Mouse (Mus musculus) stomach, embryonic 14.5 days (tissue): ENCODE results near the gene Rras. TPM values are rescaled to one million over a fixed set of nuclear protein-coding genes. Genes with fewer than 3 reads are reported as not detected.

Source experiments
- ATAC-seq: fragments of 200-750 bp; cut with Nextera tagmentation; 2 replicates; pipeline ENCODE4 v1.8.0; 2017; ENCODE audit warnings: low read depth, moderate TSS enrichment; ENCODE audit not compliant: insufficient number of reproducible peaks, insufficient read depth, low FRiP score
- H3K27ac ChIP-seq: fragments of 300-500 bp; sonication (generic); 2 replicates; pipeline ENCODE4 v1.5.1; 2014; ENCODE audit warnings: mild to moderate bottlenecking, low read length, moderate library complexity, mixed read lengths
- H3K27me3 ChIP-seq: fragments of 300-500 bp; sonication (generic); 2 replicates; pipeline ENCODE4 v1.6.1; 2014; ENCODE audit warnings: low read length, control low read depth, mixed read lengths; ENCODE audit not compliant: control insufficient read depth, insufficient read depth
- H3K36me3 ChIP-seq: fragments of 300-500 bp; sonication (generic); 2 replicates; pipeline ENCODE4 v1.6.1; 2014; ENCODE audit warnings: mild to moderate bottlenecking, control low read depth, low read length, moderate library complexity, mixed read lengths; ENCODE audit not compliant: control insufficient read depth, insufficient read depth
- H3K4me1 ChIP-seq: fragments of 300-500 bp; sonication (generic); 2 replicates; pipeline ENCODE4 v1.6.1; 2014; ENCODE audit warnings: low read length, control low read depth, mixed read lengths; ENCODE audit not compliant: control insufficient read depth, insufficient read depth
- H3K4me2 ChIP-seq: fragments of 300-500 bp; sonication (generic); replicated peaks from 2 replicates; pipeline ENCODE4 v1.6.1; 2014; ENCODE audit warnings: low read depth, low read length, control low read depth
- H3K4me3 ChIP-seq: fragments of 300-500 bp; sonication (generic); 2 replicates; pipeline ENCODE4 v1.5.1; 2014; ENCODE audit warnings: low read depth, low read length, control low read depth
- H3K9ac ChIP-seq: fragments of 300-500 bp; sonication (generic); replicated peaks from 2 replicates; pipeline ENCODE4 v1.6.1; 2014; ENCODE audit warnings: low read depth, mild to moderate bottlenecking, control low read depth, low read length, moderate library complexity, mixed read lengths
- H3K9me3 ChIP-seq: fragments of 300-500 bp; sonication (generic); 2 replicates; pipeline ENCODE4 v1.6.1; 2016; ENCODE audit warnings: low read depth, low read length, control low read depth; ENCODE audit not compliant: control insufficient read depth
- WGBS: fragments of 180-500 bp; shearing (Covaris S2); extraction: QIAGEN DNeasy Blood & Tissue Kit; methylation state at CpG from one replicate; pipeline ENCODE4 v1.1.7; 2014; 5-methylcytosine and 5-hydroxymethylcytosine counted together
- polyA plus RNA-seq: library from polyadenylated mRNA; unstranded; fragments of >200 nt; fragmentation: Nextera tagmentation; extraction: Ambion mirVana; gene quantifications from 2 replicates; pipeline ENCODE4 v1.2.1, GENCODE M21; 2014

Rras gene
- polyA plus RNA-seq, 1 experiment from 2014 or later, result 75.0 TPM

DNA sequence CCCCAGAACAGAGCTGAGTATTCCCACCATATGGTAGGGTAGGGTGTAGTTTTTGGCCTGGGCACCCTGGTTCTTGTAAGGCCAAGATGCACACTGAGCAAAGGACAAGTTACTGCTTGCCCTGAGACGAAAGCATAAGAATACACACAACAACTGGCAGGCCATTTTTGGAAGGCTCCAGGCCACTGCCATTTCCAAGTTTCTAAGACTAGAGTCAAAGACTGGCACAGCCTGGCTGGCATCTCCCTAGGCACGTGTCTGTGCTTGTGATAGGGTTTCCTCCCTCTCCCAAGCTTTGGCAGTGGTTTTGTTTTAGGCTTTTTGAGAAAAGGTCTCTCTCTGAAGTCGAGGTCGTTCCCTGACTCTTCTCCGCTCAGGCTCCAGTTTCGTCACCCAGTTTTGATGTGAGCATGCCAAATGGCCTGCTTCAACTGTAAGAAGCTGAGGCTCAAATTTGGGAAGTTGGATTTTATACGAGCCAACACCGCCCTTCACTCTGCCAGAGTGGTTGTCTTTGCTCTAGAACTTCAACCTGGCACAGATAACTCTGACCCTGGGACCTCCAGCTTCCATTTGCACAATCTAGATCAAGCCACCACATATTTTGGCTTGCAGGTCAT lies 8.0 kb downstream of the Rras start:
- no peak overlapping the region for H3K4me2 ChIP-seq
- H3K27me3 ChIP-seq, result no peaks in the 10 kb centered on the region
- no peaks in the 10 kb centered on the region for H3K4me1 ChIP-seq
- WGBS, result 70% methylated on average over 8 of the region's 8 CpGs
- no peak overlapping the region for H3K9ac ChIP-seq
- H3K4me3 ChIP-seq, result no peak overlapping the region
- H3K9me3 ChIP-seq, result no peaks in the 10 kb centered on the region
- no peak overlapping the region for H3K27ac ChIP-seq
- peaks cover 41% of the 10 kb centered on the region for H3K36me3 ChIP-seq
- ATAC-seq, result no peak

GRCm38 (mm10) chr7:45026256-45026655 lies 8.5 kb downstream of the Rras start:
- Histone ChIP-seq H3K4me1 (no peaks in the 10 kb centered on the region), H3K27me3 (no peaks in the 10 kb centered on the region), H3K4me3 (no peak overlapping the region), H3K9ac (no peak overlapping the region), H3K4me2 (no peak overlapping the region), H3K36me3 (peaks cover 46% of the 10 kb centered on the region), H3K9me3 (no peaks in the 10 kb centered on the region), H3K27ac (no peak overlapping the region)
- ATAC-seq, result no peak
- WGBS, result 65% methylated on average over 2 of the region's 2 CpGs

GRCm38 (mm10) chr7:45027761-45028160 lies 10.0 kb downstream of the Rras start:
- Histone ChIP-seq H3K9ac (no peak overlapping the region), H3K27ac (no peak overlapping the region), H3K36me3 (peaks cover 59% of the 10 kb centered on the region), H3K4me2 (no peak overlapping the region), H3K27me3 (no peaks in the 10 kb centered on the region), H3K4me3 (no peak overlapping the region), H3K9me3 (no peaks in the 10 kb centered on the region), H3K4me1 (no peaks in the 10 kb centered on the region)
- no peak for ATAC-seq
- 82% methylated on average over 9 of the region's 9 CpGs for WGBS

DNA sequence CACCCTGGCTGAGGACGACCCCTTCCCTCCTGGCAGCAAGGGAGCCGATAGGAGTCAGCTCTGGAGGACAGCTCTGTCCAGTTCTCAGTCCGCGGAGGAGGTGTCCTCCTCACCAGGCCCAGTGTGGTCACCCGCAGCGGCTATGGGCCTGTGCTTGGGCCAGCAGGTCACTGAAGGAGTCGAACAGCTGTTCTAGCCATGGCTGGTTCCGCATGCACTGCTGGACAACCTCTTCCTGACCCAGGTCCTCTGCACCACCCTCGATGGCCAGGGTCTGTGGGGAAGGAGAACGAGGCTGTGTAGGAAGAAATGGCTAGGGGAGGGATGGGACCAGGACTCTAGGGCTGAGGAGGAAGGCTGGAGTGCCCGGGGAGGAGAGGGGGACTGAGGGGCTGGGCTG lies 10.6 kb downstream of the Rras start:
- H3K27me3 ChIP-seq, result no peaks in the 10 kb centered on the region
- H3K9me3 ChIP-seq, result no peaks in the 10 kb centered on the region
- 91% methylated on average over 11 of the region's 11 CpGs for WGBS
- H3K4me1 ChIP-seq, result no peaks in the 10 kb centered on the region
- no peak for ATAC-seq
- no peak overlapping the region for H3K27ac ChIP-seq
- H3K9ac ChIP-seq, result no peak overlapping the region
- H3K4me3 ChIP-seq, result no peak overlapping the region
- H3K4me2 ChIP-seq, result no peak overlapping the region
- H3K36me3 ChIP-seq, result peaks cover 65% of the 10 kb centered on the region

- Histone ChIP-seq H3K4me2 (no peak overlapping the region), H3K9me3 (no peaks in the 10 kb centered on the region), H3K27ac (no peak overlapping the region), H3K36me3 (peaks cover 81% of the 10 kb centered on the region), H3K4me1 (no peaks in the 10 kb centered on the region), H3K4me3 (no peak overlapping the region), H3K9ac (no peak overlapping the region), H3K27me3 (no peaks in the 10 kb centered on the region)
- ATAC-seq, result no peak
- WGBS, result 92% methylated on average over 6 of the region's 6 CpGs
Observed at GRCm38 (mm10) chr7:45029995-45030394, 12.2 kb downstream of the Rras start.

GRCm38 (mm10) chr7:45030857-45031256 lies 13.1 kb downstream of the Rras start:
- H3K27me3 ChIP-seq, result no peaks in the 10 kb centered on the region
- H3K9ac ChIP-seq, result no peak overlapping the region
- H3K4me2 ChIP-seq, result no peak overlapping the region
- 97% methylated on average over 8 of the region's 8 CpGs for WGBS
- no peak overlapping the region for H3K4me3 ChIP-seq
- ATAC-seq, result no peak
- peaks cover 90% of the 10 kb centered on the region for H3K36me3 ChIP-seq
- H3K9me3 ChIP-seq, result no peaks in the 10 kb centered on the region
- H3K27ac ChIP-seq, result no peak overlapping the region
- no peaks in the 10 kb centered on the region for H3K4me1 ChIP-seq

DNA sequence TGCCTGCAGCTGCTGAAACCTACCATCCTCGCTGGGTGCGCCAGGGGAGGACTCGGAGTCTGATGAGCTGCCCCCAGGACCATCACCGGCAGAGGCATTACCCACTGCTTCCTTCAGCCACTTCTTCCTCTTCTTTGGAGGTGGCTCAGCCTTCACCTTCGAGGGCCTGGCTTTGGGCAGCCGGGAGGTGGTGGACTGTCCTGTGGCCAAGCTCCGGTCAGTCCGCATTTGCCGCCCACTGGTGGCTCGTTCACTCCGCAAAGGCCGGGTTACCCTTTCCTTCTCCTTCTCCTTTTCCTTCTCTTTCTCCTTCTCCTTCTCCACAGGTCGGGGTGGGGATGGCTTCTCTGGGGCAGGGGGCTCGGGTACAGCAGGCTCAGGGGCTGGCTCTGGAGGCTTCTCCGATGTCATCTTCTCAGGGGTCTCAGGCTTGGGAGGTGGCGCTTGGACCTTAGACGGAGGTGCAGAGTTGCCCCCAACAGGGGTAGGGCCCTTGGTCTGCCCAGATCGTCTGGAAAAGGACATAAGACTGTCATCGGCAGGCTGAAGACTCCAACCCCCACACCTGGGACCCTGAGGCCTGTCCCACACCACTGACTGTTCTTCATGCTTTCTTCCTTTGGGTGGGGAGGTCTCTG lies 16.1 kb downstream of the Rras start:
- ATAC-seq, result no peak
- Histone ChIP-seq H3K9me3 (no peaks in the 10 kb centered on the region), H3K9ac (no peak overlapping the region), H3K36me3 (peaks cover 95% of the 10 kb centered on the region), H3K4me2 (no peak overlapping the region), H3K4me1 (no peaks in the 10 kb centered on the region), H3K27me3 (no peaks in the 10 kb centered on the region), H3K27ac (no peak overlapping the region), H3K4me3 (no peak overlapping the region)
- WGBS, result 97% methylated on average over 19 of the region's 19 CpGs

- 85% methylated on average over 3 of the region's 3 CpGs for whole genome bisulfite sequencing
- no peak overlapping the region for H3K9ac ChIP-seq
- ATAC-seq, result no peak
- no peaks in the 10 kb centered on the region for H3K4me1 ChIP-seq
- H3K9me3 ChIP-seq, result no peaks in the 10 kb centered on the region
- no peaks in the 10 kb centered on the region for H3K27me3 ChIP-seq
- no peak overlapping the region for H3K27ac ChIP-seq
- no peak overlapping the region for H3K4me3 ChIP-seq
- peaks cover 92% of the 10 kb centered on the region for H3K36me3 ChIP-seq
- H3K4me2 ChIP-seq, result no peak overlapping the region
Observed at GRCm38 (mm10) chr7:45035631-45036030, 17.9 kb downstream of the Rras start.

DNA sequence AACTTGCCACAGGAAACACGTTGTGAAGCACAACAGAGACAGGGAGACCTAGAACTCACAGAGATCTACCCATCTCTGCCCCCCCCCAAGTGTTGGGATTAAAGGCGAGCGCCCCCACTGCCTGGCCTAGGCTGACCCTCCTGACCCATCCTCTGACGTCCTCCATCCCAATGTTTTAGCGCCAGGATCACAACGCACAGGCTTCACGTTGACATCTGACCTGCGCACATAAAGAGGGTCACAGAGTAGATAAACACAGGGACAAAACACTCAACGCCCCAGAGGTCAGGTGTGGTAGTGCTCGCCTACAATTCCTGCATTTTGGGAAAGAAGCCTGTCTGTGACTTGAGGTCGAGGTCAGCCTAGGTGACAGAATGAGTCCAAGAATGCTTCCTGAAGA lies 18.9 kb downstream of the Rras start:
- no peak overlapping the region for H3K4me2 ChIP-seq
- no peak for ATAC-seq
- 78% methylated on average over 11 of the region's 11 CpGs for WGBS
- peaks cover 94% of the 10 kb centered on the region for H3K36me3 ChIP-seq
- H3K27ac ChIP-seq, result no peak overlapping the region
- H3K27me3 ChIP-seq, result no peaks in the 10 kb centered on the region
- no peak overlapping the region for H3K4me3 ChIP-seq
- no peaks in the 10 kb centered on the region for H3K4me1 ChIP-seq
- H3K9me3 ChIP-seq, result no peaks in the 10 kb centered on the region
- H3K9ac ChIP-seq, result no peak overlapping the region
